Mouse (Mus musculus) limb, embryonic 14.5 days (tissue): ENCODE results near the gene Kif12. TPM values are rescaled to one million over a fixed set of nuclear protein-coding genes. Genes with fewer than 3 reads are reported as not detected.
A peak's percentile ranks its signal among the peaks of the same experiment; 100 is the strongest.

Source experiments
- ATAC-seq: fragments of 200-750 bp; cut with Nextera tagmentation; 2 replicates; pipeline ENCODE4 v1.8.0; 2017; ENCODE audit warnings: low read depth, moderate number of reproducible peaks, moderate TSS enrichment; ENCODE audit not compliant: low FRiP score
- DNase-seq: peaks from one replicate; pipeline ENCODE4 v3.0.0-alpha.2; 2015; ENCODE audit warnings: low spot score
- H3K27ac ChIP-seq: fragments of 300-500 bp; sonication (generic); replicated peaks from 2 replicates; pipeline ENCODE4 v1.5.1; 2014; ENCODE audit warnings: low read depth, mild to moderate bottlenecking, low read length, moderate library complexity, mixed read lengths
- H3K27me3 ChIP-seq: fragments of 300-500 bp; sonication (generic); 2 replicates; pipeline ENCODE4 v1.6.1; 2014; ENCODE audit warnings: low read length, mixed read lengths; ENCODE audit not compliant: control insufficient read depth, insufficient read depth
- H3K36me3 ChIP-seq: fragments of 300-500 bp; sonication (generic); 2 replicates; pipeline ENCODE4 v1.6.1; 2014; ENCODE audit warnings: mild to moderate bottlenecking, low read length, moderate library complexity, mixed read lengths; ENCODE audit not compliant: control insufficient read depth, insufficient read depth
- H3K4me1 ChIP-seq: fragments of 300-500 bp; sonication (generic); 2 replicates; pipeline ENCODE4 v1.6.1; 2014; ENCODE audit warnings: antibody characterized with exemption, low read length, mixed read lengths; ENCODE audit not compliant: control insufficient read depth, insufficient read depth
- H3K4me2 ChIP-seq: fragments of 300-500 bp; sonication (generic); replicated peaks from 2 replicates; pipeline ENCODE4 v1.6.1; 2014; ENCODE audit warnings: low read depth, mild to moderate bottlenecking, low read length, moderate library complexity; ENCODE audit not compliant: severe bottlenecking
- H3K4me3 ChIP-seq: fragments of 300-500 bp; sonication (generic); replicated peaks from 2 replicates; pipeline ENCODE4 v1.5.1; 2014; ENCODE audit warnings: low read length
- H3K9ac ChIP-seq: fragments of 300-500 bp; sonication (generic); 2 replicates; pipeline ENCODE4 v1.6.1; 2014; ENCODE audit warnings: mild to moderate bottlenecking, low read depth, low read length, moderate library complexity; ENCODE audit not compliant: severe bottlenecking
- H3K9me3 ChIP-seq: fragments of 300-500 bp; sonication (generic); 2 replicates; pipeline ENCODE4 v1.6.1; 2016; ENCODE audit warnings: low read length; ENCODE audit not compliant: control insufficient read depth
- POLR2A ChIP-seq: fragments of 200-500 bp; IDR thresholded peaks from 2 replicates; pipeline ENCODE4 v1.8.0; 2012; ENCODE audit warnings: inconsistent platforms, mild to moderate bottlenecking, moderate library complexity, borderline replicate concordance; ENCODE audit not compliant: insufficient read depth, insufficient read length; ENCODE audit errors: extremely low read depth
- WGBS: fragments of 180-500 bp; shearing (Covaris S2); extraction: QIAGEN DNeasy Blood & Tissue Kit; methylation state at CpG from one replicate; pipeline ENCODE4 v1.1.7; 2014; 5-methylcytosine and 5-hydroxymethylcytosine counted together
- polyA plus RNA-seq, 2 experiments: library from polyadenylated mRNA; depleted of rRNA in 1 of 2; stranded (reverse) in 1 of 2; unstranded in 1 of 2; fragments of >200 nt; fragmentation: Nextera tagmentation in 1 of 2; extraction: Ambion mirVana in 1 of 2; gene quantifications; 2 replicates each; pipeline versions ENCODE4 v1.2.1 to v1.2.3; 2012 to 2014

The Kif12 gene
- polyA plus RNA-seq, 2 experiments, result 0.14 to 1.3 TPM

- DNase-seq (peak; percentile 78), ATAC-seq (peak; percentile 32; the same call in 1 of the 2 replicates)
- no peaks in the 10 kb centered on the region for H3K9me3 ChIP-seq
- H3K27ac ChIP-seq, result no peak overlapping the region; the same call in 1 of the 2 replicates
- peaks cover 17% of the 10 kb centered on the region for H3K36me3 ChIP-seq
- no peak for TF ChIP-seq POLR2A
- H3K9ac ChIP-seq, result peak overlapping the region; percentile 90
- peaks cover 17% of the 10 kb centered on the region for H3K4me1 ChIP-seq
- peak overlapping the region; percentile 91 for H3K4me3 ChIP-seq
- WGBS, result 27% methylated on average over 9 of the region's 9 CpGs
- no peaks in the 10 kb centered on the region for H3K27me3 ChIP-seq
- H3K4me2 ChIP-seq, result peak overlapping the region; percentile 97
These were observed 44.6 kb upstream of the Kif12 start for GRCm38 (mm10) chr4:63216566-63216965.

GRCm38 (mm10) chr4:63215993-63216531 lies 44.1 kb upstream of the Kif12 start:
- DNase-seq (peak; percentile 39), ATAC-seq (peak; percentile 44; the same call in 1 of the 2 replicates)
- peak overlapping the region; percentile 90 for H3K9ac ChIP-seq
- H3K4me1 ChIP-seq, result peaks cover 17% of the 10 kb centered on the region
- no peaks in the 10 kb centered on the region for H3K9me3 ChIP-seq
- TF ChIP-seq POLR2A, result no peak
- peaks cover 11% of the 10 kb centered on the region for H3K36me3 ChIP-seq
- H3K4me2 ChIP-seq, result peak overlapping the region; percentile 97
- peak overlapping the region; percentile 91 for H3K4me3 ChIP-seq
- peak overlapping the region; percentile 79 for H3K27ac ChIP-seq
- no peaks in the 10 kb centered on the region for H3K27me3 ChIP-seq
- 1% methylated on average over 23 of the region's 24 CpGs for WGBS

DNA sequence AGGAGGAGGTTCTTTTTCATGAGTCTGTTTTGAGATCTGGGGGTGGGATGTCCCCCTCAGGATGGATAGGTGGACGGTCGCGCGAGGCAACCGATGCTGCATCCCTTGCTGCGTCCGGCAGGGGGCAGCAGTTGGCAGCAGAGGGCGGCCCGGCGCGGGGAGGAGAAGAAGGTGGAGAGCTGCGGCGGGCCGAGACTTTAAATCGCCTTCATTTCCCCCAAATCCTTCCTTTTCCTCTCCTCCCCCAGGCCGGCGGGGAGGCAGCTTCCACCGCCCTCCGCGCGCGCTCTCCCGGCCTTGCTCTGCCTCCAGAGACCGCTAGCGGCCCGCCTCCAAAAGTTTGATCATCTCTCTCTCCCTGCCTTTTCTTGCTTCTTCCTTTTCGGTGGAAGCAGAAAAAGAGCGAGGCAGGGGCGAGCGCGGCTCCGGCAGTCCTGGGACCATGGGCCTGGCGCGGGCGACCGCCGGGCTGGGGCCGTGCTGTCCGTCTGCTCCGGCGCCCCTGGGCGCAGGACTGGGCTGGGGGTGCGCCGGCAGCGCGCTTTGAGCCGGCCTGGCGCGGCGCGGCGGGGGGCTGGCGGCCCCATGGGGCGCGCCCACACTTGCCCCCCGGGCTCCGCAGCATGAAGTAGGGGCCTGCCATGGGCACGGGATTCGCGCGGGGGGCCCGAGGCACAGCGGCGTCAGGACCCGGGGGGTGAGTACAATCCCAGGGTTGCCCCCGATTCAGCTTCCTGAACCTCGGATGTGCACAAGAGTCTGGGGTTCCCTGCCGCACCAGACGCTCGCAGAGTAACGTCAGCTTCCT lies 43.5 kb upstream of the Kif12 start:
- WGBS, result under 1% methylated on average over 54 of the region's 71 CpGs
- peaks cover 17% of the 10 kb centered on the region for H3K4me1 ChIP-seq
- H3K4me3 ChIP-seq, result peak overlapping the region; percentile 91
- H3K9ac ChIP-seq, result peak overlapping the region; percentile 90
- H3K27ac ChIP-seq, result peak overlapping the region; percentile 79
- peak overlapping the region; percentile 97 for H3K4me2 ChIP-seq
- DNase-seq, result peak; percentile 88
- peaks cover 5% of the 10 kb centered on the region for H3K36me3 ChIP-seq
- H3K9me3 ChIP-seq, result no peaks in the 10 kb centered on the region
- ATAC-seq, result peak; percentile 71
- 0 out of 2 replicates have a peak, but pooled peaks have one; percentile 30 for TF ChIP-seq POLR2A
- no peaks in the 10 kb centered on the region for H3K27me3 ChIP-seq

DNA sequence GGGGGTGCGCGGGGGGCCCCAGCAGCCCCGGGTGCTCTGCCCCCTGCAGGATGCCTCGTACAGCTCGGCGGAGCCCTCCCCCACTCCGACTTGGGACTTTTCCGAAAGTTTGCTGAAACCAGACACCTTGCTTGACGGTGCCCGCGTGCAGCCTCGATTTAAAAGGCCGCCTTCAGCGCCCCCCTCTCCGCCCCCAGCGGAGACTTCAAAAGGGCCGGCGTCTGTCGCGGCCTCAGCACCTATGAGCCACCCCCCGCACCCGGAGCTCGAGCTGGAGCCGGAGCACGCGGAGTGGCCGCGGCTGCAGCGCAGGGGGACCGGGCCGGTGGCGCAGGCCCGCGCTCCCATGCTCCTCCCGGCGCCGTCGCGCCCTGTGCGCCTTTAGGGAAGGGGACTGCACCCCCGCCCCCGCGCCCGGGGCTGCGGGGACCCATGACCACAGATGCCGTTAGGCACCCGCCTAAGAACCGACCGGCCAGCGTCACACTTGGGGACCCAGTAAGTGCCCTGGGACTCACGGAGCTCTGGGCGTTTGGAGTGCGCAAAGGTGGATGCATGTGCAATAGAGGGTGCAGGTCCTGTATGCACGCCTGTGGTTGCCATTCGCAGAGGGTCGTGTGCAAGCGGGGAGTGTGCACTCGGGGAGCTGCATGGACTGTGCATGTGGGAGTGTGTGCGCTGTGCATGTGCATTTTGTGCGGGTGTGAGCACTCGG lies 42.1 kb upstream of the Kif12 start, which contains the start of gene Col27a1:
Gene Col27a1 (plus strand): TSS at position 98 of the 715 bp plus-strand sequence.
- H3K4me3 ChIP-seq, result peak within 1 kb of the TSS; percentile 91
- no peaks in the 10 kb centered on the region for H3K9me3 ChIP-seq
- DNase-seq (peak; percentile 64), ATAC-seq (peak; percentile 66)
- H3K27ac ChIP-seq, result peak within 1 kb of the TSS; percentile 79
- H3K4me1 ChIP-seq, result peaks cover 17% of the 10 kb centered on the region
- peak within 1 kb of the TSS; percentile 90 for H3K9ac ChIP-seq
- under 1% methylated on average over 58 of the region's 61 CpGs for WGBS
- H3K36me3 ChIP-seq, result peaks cover 4% of the 10 kb centered on the region; the same call in 1 of the 2 replicates
- H3K4me2 ChIP-seq, result peak within 1 kb of the TSS; percentile 97
- no peaks in the 10 kb centered on the region for H3K27me3 ChIP-seq
- TF ChIP-seq POLR2A, result no peak

GRCm38 (mm10) chr4:63205583-63205982 lies 33.7 kb upstream of the Kif12 start:
- Histone ChIP-seq H3K27ac (no peak overlapping the region), H3K4me3 (no peak overlapping the region), H3K27me3 (no peaks in the 10 kb centered on the region), H3K4me1 (0 out of 2 replicates have a peak, but pooled peaks cover 7% of the 10 kb centered on the region), H3K9ac (no peak overlapping the region), H3K36me3 (no peaks in the 10 kb centered on the region), H3K4me2 (no peak overlapping the region), H3K9me3 (no peaks in the 10 kb centered on the region)
- DNase-seq, result no peak
- ATAC-seq, result 0 out of 2 replicates have a peak, but pooled peaks have one; percentile 44
- WGBS, result 57% methylated on average over 7 of the region's 7 CpGs
- TF ChIP-seq POLR2A, result no peak
